Mouse (Mus musculus) liver, embryonic 12.5 days (tissue): ENCODE measurements at regions not wholly inside any gene's neighbourhood (a gene's known extent, or its start where the extent isn't known, plus 50 kb on each side); places are given as distances from the start of the nearest gene placed in this dataset.

Source experiments
- ATAC-seq: fragments of 200-750 bp; cut with Nextera tagmentation; 2 replicates; pipeline ENCODE4 v1.8.0; 2017; ENCODE audit warnings: moderate number of reproducible peaks, mild to moderate bottlenecking, moderate library complexity
- H3K27ac ChIP-seq: fragments of 300-500 bp; sonication (generic); 2 replicates; pipeline ENCODE4 v1.5.1; 2016; ENCODE audit warnings: mild to moderate bottlenecking
- H3K27me3 ChIP-seq: fragments of 300-500 bp; sonication (generic); replicated peaks from 2 replicates; pipeline ENCODE4 v1.6.1; 2016; ENCODE audit warnings: mild to moderate bottlenecking, moderate library complexity
- H3K36me3 ChIP-seq: fragments of 300-500 bp; sonication (generic); 2 replicates; pipeline ENCODE4 v1.6.1; 2016; ENCODE audit warnings: mild to moderate bottlenecking, moderate library complexity
- H3K4me1 ChIP-seq: fragments of 300-500 bp; sonication (generic); 2 replicates; pipeline ENCODE4 v1.6.1; 2016
- H3K4me2 ChIP-seq: fragments of 300-500 bp; sonication (generic); 2 replicates; pipeline ENCODE4 v1.6.1; 2016; ENCODE audit warnings: mild to moderate bottlenecking, moderate library complexity
- H3K4me3 ChIP-seq: fragments of 300-500 bp; sonication (generic); 2 replicates; pipeline ENCODE4 v1.5.1; 2016; ENCODE audit warnings: mild to moderate bottlenecking, moderate library complexity
- H3K9ac ChIP-seq: fragments of 300-500 bp; sonication (generic); 2 replicates; pipeline ENCODE4 v1.6.1; 2016; ENCODE audit warnings: mild to moderate bottlenecking, moderate library complexity
- H3K9me3 ChIP-seq: fragments of 300-500 bp; sonication (generic); replicated peaks from 2 replicates; pipeline ENCODE4 v1.6.1; 2016; ENCODE audit warnings: mild to moderate bottlenecking, moderate library complexity
- WGBS: fragments of 180-500 bp; shearing (Covaris S2); methylation state at CpG from one replicate; pipeline ENCODE4 v1.1.7; 2016; ENCODE audit not compliant: insufficient replicate concordance; 5-methylcytosine and 5-hydroxymethylcytosine counted together

- H3K27ac ChIP-seq = no peak overlapping the region
- H3K4me3 ChIP-seq = no peak overlapping the region
- no peak for ATAC-seq
- H3K27me3 ChIP-seq = no peaks in the 10 kb centered on the region
- no peak overlapping the region for H3K9ac ChIP-seq
- no peaks in the 10 kb centered on the region for H3K9me3 ChIP-seq
- no peaks in the 10 kb centered on the region for H3K4me1 ChIP-seq
- H3K4me2 ChIP-seq = no peak overlapping the region
- 30% methylated on average over 7 of the region's 7 CpGs for WGBS
- no peaks in the 10 kb centered on the region for H3K36me3 ChIP-seq
Measured at GRCm38 (mm10) chr15:28081147-28081546, 55.5 kb upstream of the Trio start.

DNA sequence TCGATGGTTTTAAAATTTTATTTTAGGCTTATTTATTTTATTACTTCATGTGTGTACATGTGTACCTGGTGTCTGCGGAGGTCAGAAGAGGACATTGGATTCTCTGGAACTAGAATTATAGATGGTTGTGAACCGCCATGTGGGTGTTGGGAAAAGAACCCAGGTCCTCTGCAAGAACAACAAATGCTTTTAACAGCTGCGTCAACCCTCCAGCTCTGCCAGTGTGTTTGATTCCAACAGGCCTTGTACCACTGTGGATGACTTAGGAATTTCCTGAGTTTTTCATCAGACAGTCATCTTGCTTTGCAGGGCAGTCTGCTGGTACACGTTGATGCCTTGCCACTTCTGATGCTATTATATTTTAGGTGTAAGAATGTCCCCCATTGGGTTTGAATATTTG lies 56.8 kb upstream of the Trio start:
- 76% methylated on average over 5 of the region's 5 CpGs for WGBS
- no peak for ATAC-seq
- H3K4me1 ChIP-seq = no peaks in the 10 kb centered on the region
- no peaks in the 10 kb centered on the region for H3K9me3 ChIP-seq
- no peak overlapping the region for H3K4me2 ChIP-seq
- no peak overlapping the region for H3K27ac ChIP-seq
- no peaks in the 10 kb centered on the region for H3K36me3 ChIP-seq
- H3K4me3 ChIP-seq = no peak overlapping the region
- no peak overlapping the region for H3K9ac ChIP-seq
- no peaks in the 10 kb centered on the region for H3K27me3 ChIP-seq

- no peaks in the 10 kb centered on the region for H3K4me1 ChIP-seq
- H3K4me3 ChIP-seq = no peak overlapping the region
- H3K27me3 ChIP-seq = no peaks in the 10 kb centered on the region
- no peaks in the 10 kb centered on the region for H3K9me3 ChIP-seq
- H3K27ac ChIP-seq = no peak overlapping the region
- 17% methylated on average over 5 of the region's 5 CpGs for WGBS
- no peak overlapping the region for H3K4me2 ChIP-seq
- H3K36me3 ChIP-seq = no peaks in the 10 kb centered on the region
- peak; percentile 46; the same call in 1 of the 2 replicates for ATAC-seq
- H3K9ac ChIP-seq = no peak overlapping the region
Measured at GRCm38 (mm10) chr15:28105956-28106355, 80.3 kb upstream of the Trio start.

GRCm38 (mm10) chr15:28109916-28110315 lies 84.3 kb upstream of the Trio start:
- ATAC-seq = no peak
- 74% methylated on average over 8 of the region's 8 CpGs for WGBS
- Histone ChIP-seq H3K9me3 (no peaks in the 10 kb centered on the region), H3K27ac (no peak overlapping the region), H3K36me3 (no peaks in the 10 kb centered on the region), H3K4me1 (no peaks in the 10 kb centered on the region), H3K4me3 (no peak overlapping the region), H3K4me2 (no peak overlapping the region), H3K9ac (no peak overlapping the region), H3K27me3 (no peaks in the 10 kb centered on the region)

DNA sequence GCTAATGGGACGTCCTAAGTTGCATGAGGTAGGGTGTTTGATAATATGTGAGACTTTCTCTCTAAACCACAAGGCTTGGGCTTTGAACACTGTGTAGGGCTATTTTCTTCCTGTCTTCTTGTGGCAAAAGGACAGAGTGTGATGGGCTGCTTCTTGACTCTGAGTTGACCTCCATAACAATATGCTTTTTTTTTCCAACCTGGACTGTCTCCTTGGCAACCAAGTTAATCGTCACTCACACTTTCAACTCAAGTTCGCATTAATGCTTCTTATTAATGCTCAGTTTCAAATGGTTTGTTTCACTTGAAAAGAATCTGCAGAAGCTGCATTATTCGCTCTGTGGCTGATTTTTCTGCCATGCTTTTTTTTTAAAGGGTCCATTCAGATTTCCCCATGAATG lies 87.8 kb upstream of the Trio start:
- H3K4me2 ChIP-seq = no peak overlapping the region
- H3K27ac ChIP-seq = no peak overlapping the region
- WGBS = 72% methylated on average over 4 of the region's 4 CpGs
- no peak overlapping the region for H3K4me3 ChIP-seq
- H3K36me3 ChIP-seq = no peaks in the 10 kb centered on the region
- H3K9ac ChIP-seq = no peak overlapping the region
- ATAC-seq = no peak
- H3K9me3 ChIP-seq = no peaks in the 10 kb centered on the region
- H3K27me3 ChIP-seq = no peaks in the 10 kb centered on the region
- H3K4me1 ChIP-seq = no peaks in the 10 kb centered on the region

DNA sequence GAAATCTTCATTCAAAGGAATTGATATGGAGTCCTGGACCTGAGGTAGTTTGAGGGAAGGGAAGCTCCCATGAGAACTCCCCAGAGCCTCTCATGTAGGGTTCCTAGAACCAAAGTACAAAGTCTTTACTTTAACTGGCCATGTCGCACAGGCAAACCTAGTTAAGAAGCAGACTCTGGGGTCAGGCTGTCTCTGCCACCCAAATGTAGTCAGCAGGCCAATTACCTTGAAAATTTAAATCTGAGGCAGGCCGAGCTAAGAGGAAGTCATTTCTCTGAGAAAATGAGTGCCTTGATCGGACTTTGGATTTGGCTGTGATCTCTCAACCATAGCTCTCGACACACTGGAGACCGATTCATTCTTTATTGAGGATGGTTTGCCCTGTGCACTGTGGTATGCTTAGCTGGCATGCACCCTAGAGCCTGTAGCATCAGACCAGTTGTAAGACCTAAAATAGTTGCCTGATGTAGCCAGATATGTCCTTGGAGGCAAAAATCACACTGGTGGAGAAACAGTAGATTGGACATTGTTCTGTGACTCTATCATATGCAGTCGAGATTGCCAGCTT lies 88.6 kb upstream of the Trio start:
- H3K4me1 ChIP-seq = no peaks in the 10 kb centered on the region
- H3K27ac ChIP-seq = no peak overlapping the region
- H3K4me2 ChIP-seq = no peak overlapping the region
- H3K4me3 ChIP-seq = no peak overlapping the region
- H3K9ac ChIP-seq = no peak overlapping the region
- H3K27me3 ChIP-seq = no peaks in the 10 kb centered on the region
- H3K9me3 ChIP-seq = no peaks in the 10 kb centered on the region
- no peaks in the 10 kb centered on the region for H3K36me3 ChIP-seq
- ATAC-seq = no peak
- 67% methylated on average over 6 of the region's 6 CpGs for WGBS

DNA sequence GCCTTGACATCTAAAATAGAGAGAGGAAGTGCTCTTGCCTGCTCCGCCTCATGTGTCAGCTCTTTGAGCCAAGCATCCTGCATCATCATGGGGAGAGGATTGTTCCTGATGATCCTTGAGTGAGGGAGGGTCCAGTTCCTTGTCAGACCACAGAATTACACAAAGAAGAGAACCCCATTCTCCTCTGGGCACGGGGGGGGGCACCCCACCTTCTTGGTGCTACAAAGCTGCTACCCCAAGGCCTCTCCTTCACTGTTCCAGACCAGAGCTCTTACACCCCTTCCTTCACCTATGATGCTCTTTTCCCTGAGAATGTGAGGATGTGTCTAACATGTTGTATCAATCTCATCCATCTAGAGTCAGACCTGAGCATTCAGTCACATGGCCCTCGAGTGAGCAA lies 76.7 kb upstream of the Dnah5 start:
- Histone ChIP-seq H3K4me3 (no peak overlapping the region), H3K9ac (no peak overlapping the region), H3K27me3 (no peaks in the 10 kb centered on the region), H3K4me2 (no peak overlapping the region), H3K4me1 (no peaks in the 10 kb centered on the region), H3K36me3 (no peaks in the 10 kb centered on the region), H3K27ac (no peak overlapping the region), H3K9me3 (no peaks in the 10 kb centered on the region)
- ATAC-seq = no peak
- 46% methylated on average over 3 of the region's 3 CpGs for WGBS

DNA sequence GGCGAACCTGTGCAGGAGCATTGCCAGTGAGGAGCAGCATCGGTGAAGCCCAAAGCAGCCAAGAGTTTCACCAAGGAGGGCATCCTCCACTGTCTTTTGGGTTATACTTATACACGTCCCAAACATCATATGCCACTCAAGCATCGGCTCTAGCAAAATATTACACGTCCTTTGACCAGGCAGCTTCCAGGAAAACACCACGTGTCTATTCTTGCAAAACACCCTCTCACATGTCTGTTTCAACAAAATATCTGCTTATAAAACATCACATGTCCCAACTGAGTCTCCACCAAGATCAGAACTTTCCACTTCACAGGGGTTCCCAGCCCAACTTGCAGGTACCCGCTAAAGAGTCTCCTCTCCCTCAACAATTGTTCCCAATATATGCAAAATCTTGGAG lies 74.0 kb upstream of the Dnah5 start:
- Histone ChIP-seq H3K9me3 (no peaks in the 10 kb centered on the region), H3K27me3 (no peaks in the 10 kb centered on the region)
- WGBS = 78% methylated on average over 7 of the region's 7 CpGs

GRCm38 (mm10) chr15:28131546-28131945 lies 72.0 kb upstream of the Dnah5 start:
- ATAC-seq = no peak
- Histone ChIP-seq H3K9me3 (no peaks in the 10 kb centered on the region), H3K27me3 (no peaks in the 10 kb centered on the region), H3K9ac (no peak overlapping the region), H3K4me3 (no peak overlapping the region), H3K27ac (no peak overlapping the region), H3K4me1 (no peaks in the 10 kb centered on the region), H3K36me3 (no peaks in the 10 kb centered on the region), H3K4me2 (no peak overlapping the region)
- WGBS = 70% methylated on average over 4 of the region's 4 CpGs

More for the DNA sequence above, 74.0 kb upstream of the Dnah5 start:
- Histone ChIP-seq H3K27ac (no peak overlapping the region), H3K4me3 (no peak overlapping the region), H3K4me1 (no peaks in the 10 kb centered on the region), H3K9ac (no peak overlapping the region), H3K4me2 (no peak overlapping the region), H3K36me3 (no peaks in the 10 kb centered on the region)
- no peak for ATAC-seq

GRCm38 (mm10) chr15:28133171-28133810 lies 70.3 kb upstream of the Dnah5 start:
- Histone ChIP-seq H3K27ac (no peak overlapping the region), H3K9ac (no peak overlapping the region)

DNA sequence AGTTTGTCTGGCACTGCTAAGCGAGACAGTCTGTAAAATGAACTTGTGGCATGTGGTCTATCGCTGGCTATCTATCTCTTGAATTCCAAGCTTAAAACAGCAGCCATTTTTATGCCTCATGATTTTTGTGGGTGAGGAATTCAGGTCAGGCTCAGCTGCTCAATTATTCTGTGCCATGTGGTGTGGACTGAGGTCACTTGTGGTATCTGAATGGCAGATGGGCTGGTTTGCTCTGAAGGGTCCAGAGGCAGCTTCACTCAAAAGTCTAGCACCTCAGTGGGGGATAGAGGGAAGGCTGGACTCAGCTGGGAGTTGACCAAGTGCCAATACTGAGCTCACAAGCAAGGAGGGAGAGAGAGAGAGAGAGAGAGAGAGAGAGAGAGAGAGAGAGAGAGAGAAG lies 69.3 kb upstream of the Dnah5 start:
- Histone ChIP-seq H3K36me3 (no peaks in the 10 kb centered on the region), H3K27me3 (no peaks in the 10 kb centered on the region), H3K9ac (no peak overlapping the region), H3K27ac (no peak overlapping the region), H3K9me3 (no peaks in the 10 kb centered on the region), H3K4me2 (no peak overlapping the region), H3K4me1 (no peaks in the 10 kb centered on the region), H3K4me3 (no peak overlapping the region)
- no peak for ATAC-seq
- WGBS = 56% methylated on average over 2 of the region's 2 CpGs

More at GRCm38 (mm10) chr15:28133171-28133810, 70.3 kb upstream of the Dnah5 start:
- no peaks in the 10 kb centered on the region for H3K4me1 ChIP-seq
- H3K4me2 ChIP-seq = no peak overlapping the region
- WGBS = 60% methylated on average over 10 of the region's 10 CpGs
- no peak overlapping the region for H3K4me3 ChIP-seq
- no peak for ATAC-seq
- H3K27me3 ChIP-seq = no peaks in the 10 kb centered on the region
- H3K9me3 ChIP-seq = no peaks in the 10 kb centered on the region
- no peaks in the 10 kb centered on the region for H3K36me3 ChIP-seq

GRCm38 (mm10) chr15:28138806-28139205 lies 64.7 kb upstream of the Dnah5 start:
- no peaks in the 10 kb centered on the region for H3K36me3 ChIP-seq
- H3K27me3 ChIP-seq = no peaks in the 10 kb centered on the region
- H3K9me3 ChIP-seq = no peaks in the 10 kb centered on the region
- H3K9ac ChIP-seq = no peak overlapping the region
- ATAC-seq = no peak
- H3K27ac ChIP-seq = no peak overlapping the region
- H3K4me1 ChIP-seq = no peaks in the 10 kb centered on the region
- 63% methylated on average over 2 of the region's 2 CpGs for WGBS
- H3K4me2 ChIP-seq = no peak overlapping the region
- H3K4me3 ChIP-seq = no peak overlapping the region

DNA sequence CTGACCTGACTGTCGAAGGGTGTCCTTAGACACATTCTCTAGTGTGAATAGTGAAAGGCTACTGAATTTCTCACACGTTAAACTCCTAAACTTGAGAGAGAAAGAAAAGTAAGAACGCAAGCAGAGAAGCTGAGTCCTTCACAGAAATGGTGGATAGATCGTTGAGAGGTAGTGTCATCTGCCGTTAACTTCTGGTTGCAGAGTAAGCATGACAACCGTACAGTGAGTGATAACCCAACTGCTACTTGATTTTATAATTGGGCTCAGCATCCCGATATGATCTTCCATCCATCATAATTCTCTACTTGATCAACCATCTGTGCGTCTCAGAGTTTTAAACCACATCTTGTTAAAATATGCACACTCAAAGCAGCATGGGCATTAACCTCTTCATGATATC lies 63.3 kb upstream of the Dnah5 start:
- no peaks in the 10 kb centered on the region for H3K27me3 ChIP-seq
- ATAC-seq = no peak
- H3K4me2 ChIP-seq = no peak overlapping the region
- H3K4me1 ChIP-seq = no peaks in the 10 kb centered on the region
- no peak overlapping the region for H3K9ac ChIP-seq
- no peak overlapping the region for H3K4me3 ChIP-seq
- no peaks in the 10 kb centered on the region for H3K9me3 ChIP-seq
- no peak overlapping the region for H3K27ac ChIP-seq
- H3K36me3 ChIP-seq = no peaks in the 10 kb centered on the region
- 77% methylated on average over 8 of the region's 8 CpGs for WGBS
